Mouse (Mus musculus): ENCODE data around the gene Gabarap. TPM values are rescaled to one million over a fixed set of nuclear protein-coding genes. Genes with fewer than 3 reads are reported as not detected.
A peak's percentile ranks its signal among the peaks of the same experiment; 100 is the strongest.

The Gabarap gene
- total RNA-seq, 4 experiments from 2014 or later: 287 to 342 (median 325) TPM

Small RNA genes lying within 50 kb of the gene (microRNA-seq; reads per million reads assigned to microRNA genes)
- gene Gm44349 (not detected), gene Mir324 (956 reads per million, percentile 82 among the genes with 10 or more reads in this experiment)

Other genes with a start within 250 kb of the Gabarap start
- 10 to 100 TPM; 28.5 to 35.7 (median 32.9) TPM for gene Polr2a, start 232.5 kb upstream of the Gabarap start, total RNA-seq (2022)
- not detected for gene Slc35g3, start 229.2 kb upstream of the Gabarap start, total RNA-seq (2022)
- gene Zbtb4, start 225.2 kb upstream of the Gabarap start, total RNA-seq (2022): 10 to 100 TPM; 43.7 to 52.4 (median 49.3) TPM
- gene Chrnb1, start 195.2 kb upstream of the Gabarap start, total RNA-seq (2022): 1 to 10 TPM; 2.2 to 4.3 (median 3.8) TPM
- 1 to 10 TPM; 2.1 to 3.3 (median 2.6) TPM for gene Fgf11, start 189.3 kb upstream of the Gabarap start, total RNA-seq (2022)
- under 1 TPM; 0.14 to 0.57 (median 0.31) TPM for gene Tmem102, start 185.5 kb upstream of the Gabarap start, total RNA-seq (2022)
- not detected for gene Gm39566, start 175.8 kb upstream of the Gabarap start, total RNA-seq (2022)
- gene Spem2, start 172.7 kb upstream of the Gabarap start, total RNA-seq (2022): not detected
- not detected for gene Spem1, start 169.0 kb upstream of the Gabarap start, total RNA-seq (2022)
- 1 to 10 TPM; 3.1 to 6.9 (median 4.3) TPM for gene Nlgn2, start 153.4 kb upstream of the Gabarap start, total RNA-seq (2022)
- 100 to 1,000 TPM; 193 to 338 (median 283) TPM for gene Tmem256, start 152.6 kb upstream of the Gabarap start, total RNA-seq (2022)
- gene Plscr3, start 144.8 kb upstream of the Gabarap start, total RNA-seq (2022): 10 to 100 TPM; 20.7 to 25.3 (median 21.7) TPM
- under 1 TPM in 1 of 4 experiments, not detected in 3; 0.23 TPM for gene Tnk1, start 132.4 kb upstream of the Gabarap start, total RNA-seq (2022)
- gene Tmem95, start 113.1 kb upstream of the Gabarap start, total RNA-seq (2022): not detected
- 1 to 10 TPM; 2.0 to 2.6 (median 2.4) TPM for gene Kctd11, start 109.7 kb upstream of the Gabarap start, total RNA-seq (2022)
- gene Acap1, start 95.6 kb upstream of the Gabarap start, total RNA-seq (2022): 1 to 10 TPM in 2 of 4 experiments, under 1 TPM in 2; 0.16 to 1.1 (median 0.83) TPM
- under 1 TPM; 0.43 to 0.81 (median 0.60) TPM for gene 2810408A11Rik, start 90.2 kb upstream of the Gabarap start, total RNA-seq (2022)
- gene Neurl4, start 90.1 kb upstream of the Gabarap start, total RNA-seq (2022): 10 to 100 TPM; 38.0 to 50.9 (median 43.4) TPM
- gene Gps2, start 77.3 kb upstream of the Gabarap start, total RNA-seq (2022): 10 to 100 TPM; 23.2 to 32.1 (median 27.7) TPM
- 100 to 1,000 TPM; 410 to 451 (median 437) TPM for gene Eif5a, start 69.2 kb upstream of the Gabarap start, total RNA-seq (2022)
- 10 to 100 TPM; 13.8 to 32.7 (median 24.3) TPM for gene Ybx2, start 55.3 kb upstream of the Gabarap start, total RNA-seq (2022)
- 100 to 1,000 TPM; 435 to 503 (median 470) TPM for gene Slc2a4, start 43.0 kb upstream of the Gabarap start, total RNA-seq (2022)
- 1 to 10 TPM in 1 of 4 experiments, not detected in 3; 1.1 TPM for gene Cldn7, start 26.4 kb upstream of the Gabarap start, total RNA-seq (2022)
- 100 to 1,000 TPM; 144 to 172 (median 168) TPM for gene Ctdnep1, start 10.0 kb upstream of the Gabarap start, total RNA-seq (2022)
- gene Elp5, start 8.6 kb upstream of the Gabarap start, total RNA-seq (2022): 10 to 100 TPM; 41.7 to 57.3 (median 48.1) TPM
- gene Phf23, start 4.6 kb downstream of the Gabarap start, total RNA-seq (2022): 10 to 100 TPM; 21.0 to 24.9 (median 23.6) TPM
- gene Dvl2, start 9.5 kb downstream of the Gabarap start, total RNA-seq (2022): 1 to 10 TPM; 4.0 to 6.4 (median 5.1) TPM
- gene Acadvl, start 24.3 kb downstream of the Gabarap start, total RNA-seq (2022): 1,000 to 10,000 TPM; 1,233 to 1,415 (median 1,285) TPM
- gene Dlg4, start 25.8 kb downstream of the Gabarap start, total RNA-seq (2022): 1 to 10 TPM; 3.9 to 6.3 (median 5.2) TPM
- gene Asgr1, start 62.9 kb downstream of the Gabarap start, total RNA-seq (2022): not detected
- gene Asgr2, start 101.5 kb downstream of the Gabarap start, total RNA-seq (2022): under 1 TPM in 1 of 4 experiments, not detected in 3; 0.34 TPM
- 1 to 10 TPM; 2.6 to 4.5 (median 3.2) TPM for gene Mgl2, start 139.2 kb downstream of the Gabarap start, total RNA-seq (2022)
- gene Clec10a, start 165.1 kb downstream of the Gabarap start, total RNA-seq (2022): 1 to 10 TPM; 1.7 to 4.2 (median 3.2) TPM
- 1 to 10 TPM in 1 of 4 experiments, under 1 TPM in 3; 0.38 to 2.8 (median 0.68) TPM for gene Slc16a11, start 221.6 kb downstream of the Gabarap start, total RNA-seq (2022)
- 1 to 10 TPM; 2.5 to 3.6 (median 3.4) TPM for gene Slc16a13, start 229.9 kb downstream of the Gabarap start, total RNA-seq (2022)
- 10 to 100 TPM in 3 of 4 experiments, 1 to 10 TPM in 1; 5.9 to 22.0 (median 17.3) TPM for gene Bcl6b, start 238.7 kb downstream of the Gabarap start, total RNA-seq (2022)
- 10 to 100 TPM; 22.2 to 31.6 (median 29.0) TPM for gene 0610010K14Rik, start 246.8 kb downstream of the Gabarap start, total RNA-seq (2022)
- 1 to 10 TPM; 1.2 to 2.7 (median 2.4) TPM for gene Gm21988, start 248.7 kb downstream of the Gabarap start, total RNA-seq (2022)
- gene Rnasek, start 248.7 kb downstream of the Gabarap start, total RNA-seq (2022): 100 to 1,000 TPM in 2 of 4 experiments, 10 to 100 TPM in 2; 91.2 to 119 (median 96.3) TPM